Mouse (Mus musculus): ENCODE measurements around the gene Slc2a8.

GRCm38 (mm10) chr2:32923551-32924250, 58.2 kb downstream of the Slc2a8 start:
- TF ChIP-seq GATA1 (IDR thresholded peaks at IDR 0.05; ENCODE audit: borderline replicate concordance, low read length) (no peak), FLI1 (IDR thresholded peaks at IDR 0.05; ENCODE audit: low read length) (no peak)
